Mouse (Mus musculus) right cerebral cortex, postnatal 25 days (tissue): ENCODE data around the gene Pax2.
A peak's percentile ranks its signal among the peaks of the same experiment; 100 is the strongest.
"Not testable (repeated sequence)": the region's sequence is repeated elsewhere in the genome, so short reads cannot be mapped to it uniquely, and the experiment has no call there.

ENCODE experiments used
- DNase-seq: peaks from one replicate; pipeline ENCODE4 v3.0.0; 2022

The Pax2 gene

DNA sequence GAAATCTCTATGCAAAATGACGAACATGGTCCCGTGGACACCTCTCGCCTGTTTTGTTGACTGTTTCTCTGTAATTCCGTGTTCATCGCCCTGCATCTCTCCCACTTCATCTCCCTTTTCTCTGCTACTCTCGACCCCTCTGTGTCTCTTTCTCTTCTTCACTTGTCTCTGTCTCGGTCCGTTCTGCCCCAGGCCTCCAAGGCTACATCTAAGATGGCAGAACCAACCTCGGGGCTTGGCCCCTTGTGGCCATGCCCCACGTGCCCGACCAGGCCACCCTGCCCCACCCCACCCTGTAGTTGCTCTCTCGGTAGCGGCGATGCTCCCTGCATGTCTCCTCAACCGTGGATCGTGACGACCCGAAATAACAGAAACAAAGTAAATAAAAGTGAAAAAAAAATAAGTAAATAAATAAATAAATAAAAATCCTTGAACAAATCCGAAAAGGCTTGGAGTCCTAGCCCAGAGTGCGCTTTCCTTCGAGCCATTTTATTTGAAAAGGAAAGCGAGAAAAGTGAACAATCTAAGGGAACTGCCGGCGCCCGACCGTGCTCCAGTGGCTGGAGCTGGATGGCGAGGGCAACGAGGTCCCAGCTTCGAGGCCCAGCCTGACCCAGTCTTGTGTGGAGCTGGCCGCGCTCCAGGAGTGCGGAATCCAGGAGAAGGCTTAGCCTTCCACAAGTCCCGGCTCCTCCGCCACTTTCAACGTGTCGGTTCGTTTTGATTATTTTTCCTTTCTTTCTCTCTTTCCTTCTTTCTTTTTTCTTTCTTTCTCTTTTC is 81.8 kb downstream of the Pax2 start:
- DNase-seq, result no peak

DNA sequence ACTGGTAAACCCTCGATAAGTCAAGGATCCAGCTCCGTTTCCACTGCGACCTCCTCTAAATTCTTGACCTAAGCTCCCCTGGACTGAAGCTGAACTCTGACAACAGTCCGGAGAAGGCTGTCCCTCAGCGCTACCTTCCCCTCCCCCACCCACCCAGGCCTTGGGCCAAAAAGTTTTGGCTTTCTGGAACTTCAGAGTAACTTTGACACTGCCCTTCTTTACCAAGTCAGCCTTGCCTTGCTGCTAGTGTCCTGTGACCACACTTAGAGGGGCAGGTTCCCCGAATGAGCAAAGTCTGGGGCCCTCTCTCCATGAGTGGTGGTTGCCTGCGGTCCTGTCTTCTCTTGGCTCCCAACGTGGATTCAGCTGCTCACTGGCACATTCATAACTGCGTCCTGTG is 82.5 kb downstream of the Pax2 start:
- no peak for DNase-seq

DNA sequence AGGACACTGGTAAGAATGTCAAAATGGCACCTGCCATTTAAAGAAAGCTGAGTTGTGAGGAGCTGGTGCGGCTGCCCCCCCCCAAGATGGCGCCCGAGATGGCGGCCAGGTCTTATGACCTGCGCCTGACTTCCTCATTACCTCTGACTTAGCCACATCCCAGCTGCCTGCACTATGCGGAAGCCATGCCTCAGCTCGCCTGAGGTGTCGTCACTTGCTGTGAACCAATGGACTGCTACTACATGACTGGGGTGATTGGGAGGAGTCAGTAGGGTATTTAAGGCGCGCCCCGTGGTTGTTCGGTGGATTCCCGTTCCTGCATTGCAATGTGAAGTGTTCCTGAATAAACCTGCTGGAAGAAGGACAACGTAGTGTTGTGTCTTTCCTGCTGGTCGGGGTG is 86.8 kb downstream of the Pax2 start:
- DNase-seq, result not testable (repeated sequence)

DNA sequence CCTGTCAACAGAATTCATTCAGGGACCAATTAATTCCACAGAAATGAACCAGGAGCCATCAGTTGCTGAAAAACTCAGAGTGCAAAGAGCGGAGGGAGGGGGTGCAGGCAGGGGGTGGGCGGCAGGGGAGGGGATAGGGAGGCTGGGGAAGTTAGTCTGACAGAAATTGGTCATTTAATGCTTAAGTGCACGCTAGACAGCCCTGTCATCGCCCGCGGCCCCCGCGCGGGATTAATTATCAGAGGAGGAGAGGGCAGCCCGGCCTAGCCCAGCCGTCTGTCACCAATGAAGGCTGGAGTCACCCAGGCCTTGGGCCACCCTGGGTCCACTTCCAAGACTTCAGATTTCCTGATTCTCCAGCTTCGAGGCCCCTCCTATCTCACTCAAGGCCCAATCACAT is 93.6 kb downstream of the Pax2 start:
- DNase-seq, result no peak

DNA sequence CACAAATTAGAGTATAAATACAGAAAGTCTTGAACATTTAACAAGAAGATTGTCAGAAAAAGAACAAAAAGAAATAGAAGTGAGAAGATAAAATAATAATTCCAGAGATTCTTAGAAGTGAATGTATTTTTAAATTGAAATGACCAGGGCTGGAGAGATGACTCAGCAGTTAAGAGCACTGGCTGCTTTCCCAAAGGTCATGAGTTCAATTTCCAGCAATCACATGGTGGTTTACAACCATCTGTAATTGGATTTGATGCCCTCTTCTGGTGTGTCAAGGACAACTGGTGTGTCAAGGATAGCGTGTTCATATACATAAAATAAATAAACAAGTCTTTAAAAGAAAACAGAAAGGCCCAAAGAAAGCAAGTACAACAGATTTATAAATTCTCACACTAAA is 102.8 kb downstream of the Pax2 start:
- DNase-seq, result no peak

DNA sequence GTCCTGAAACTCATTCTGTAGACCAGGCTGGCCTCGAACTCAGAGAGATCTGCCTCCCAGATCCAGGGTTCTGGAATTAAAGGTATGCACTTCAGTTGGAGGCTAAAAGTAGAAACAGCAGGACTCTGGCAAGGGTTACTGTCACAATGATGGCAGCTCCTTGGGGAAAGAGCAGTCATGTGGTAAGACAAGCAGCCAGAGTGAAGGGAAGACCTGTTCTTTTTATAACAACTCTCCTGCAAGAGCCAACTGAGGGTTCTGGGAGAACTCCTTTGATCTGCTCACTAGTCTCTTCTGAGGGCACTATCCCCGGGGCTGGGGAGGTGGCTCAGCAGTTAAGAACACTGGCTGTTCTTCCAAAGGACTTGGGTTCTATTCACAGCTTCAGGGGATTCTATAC is 112.9 kb downstream of the Pax2 start:
- DNase-seq, result no peak

DNA sequence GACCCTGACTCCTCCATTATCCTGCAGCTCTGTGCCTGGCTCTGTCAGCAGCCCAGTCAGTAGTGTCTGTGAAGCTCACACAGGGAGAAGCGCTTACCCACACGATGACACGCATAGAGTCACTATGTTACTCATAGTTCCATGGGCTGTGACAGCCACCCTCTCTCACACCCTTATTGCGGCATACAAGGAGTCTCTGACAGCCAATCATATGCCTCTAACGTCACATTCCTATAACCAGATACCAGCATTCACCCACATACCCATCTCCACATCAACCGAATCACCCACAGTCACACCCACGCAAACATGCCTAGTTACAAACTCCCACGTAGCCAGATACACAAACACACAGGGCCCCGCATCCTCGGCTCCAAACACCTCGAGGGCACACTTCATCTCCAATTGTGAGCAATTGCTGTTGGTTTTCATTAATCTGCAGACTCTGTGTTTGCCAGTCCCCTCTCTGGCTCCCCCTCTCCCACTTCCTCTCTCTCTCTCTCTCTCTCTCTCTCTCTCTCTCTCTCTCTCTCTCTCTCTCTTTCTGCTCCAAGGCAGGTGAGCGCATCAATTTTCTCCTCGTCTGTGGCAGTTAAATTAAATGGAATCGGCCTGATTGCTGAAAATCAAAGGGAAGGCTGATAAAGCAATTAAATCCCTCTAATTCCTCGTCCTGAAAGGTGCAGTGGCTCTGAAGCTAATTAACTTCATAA is 118.5 kb downstream of the Pax2 start:
- peak; percentile 17 for DNase-seq

DNA sequence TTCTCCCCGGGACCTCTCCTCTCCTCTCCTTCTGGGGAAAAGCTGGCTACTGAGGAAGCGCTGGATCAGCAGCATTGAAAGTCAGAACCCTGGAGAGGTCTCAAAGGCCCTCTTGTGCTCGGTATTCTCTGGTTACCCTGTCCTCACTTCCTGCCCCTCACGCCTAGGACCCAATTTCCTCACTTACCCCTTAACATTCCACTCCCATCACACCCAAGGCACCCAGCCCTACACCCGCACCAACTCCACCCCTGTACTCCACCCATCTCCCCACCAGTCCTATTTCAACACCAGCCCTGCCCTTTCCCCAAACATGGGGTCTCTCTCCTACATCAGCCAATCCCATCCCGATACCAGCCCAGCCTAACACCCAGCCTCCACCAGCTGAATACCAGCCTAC is 119.1 kb downstream of the Pax2 start:
- DNase-seq, result no peak

DNA sequence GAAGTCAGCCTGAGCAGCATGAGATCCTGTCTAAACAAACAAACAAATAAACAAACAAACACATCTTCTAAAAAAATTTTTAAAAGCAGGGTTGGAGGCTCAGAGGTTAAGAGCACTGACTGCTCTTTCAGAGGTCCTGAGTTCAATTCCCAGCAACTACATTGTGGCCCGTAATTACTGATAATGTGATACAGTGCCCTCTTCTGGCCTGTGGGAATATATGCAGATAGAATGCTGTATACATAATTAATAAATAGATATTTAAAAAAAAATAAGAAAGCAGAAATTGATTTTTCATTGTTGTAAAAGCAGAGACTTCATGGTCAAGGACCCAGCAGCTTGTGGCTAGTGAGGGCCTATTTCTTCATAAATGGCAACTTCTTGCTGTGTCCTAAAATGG is 119.9 kb downstream of the Pax2 start:
- no peak for DNase-seq

DNA sequence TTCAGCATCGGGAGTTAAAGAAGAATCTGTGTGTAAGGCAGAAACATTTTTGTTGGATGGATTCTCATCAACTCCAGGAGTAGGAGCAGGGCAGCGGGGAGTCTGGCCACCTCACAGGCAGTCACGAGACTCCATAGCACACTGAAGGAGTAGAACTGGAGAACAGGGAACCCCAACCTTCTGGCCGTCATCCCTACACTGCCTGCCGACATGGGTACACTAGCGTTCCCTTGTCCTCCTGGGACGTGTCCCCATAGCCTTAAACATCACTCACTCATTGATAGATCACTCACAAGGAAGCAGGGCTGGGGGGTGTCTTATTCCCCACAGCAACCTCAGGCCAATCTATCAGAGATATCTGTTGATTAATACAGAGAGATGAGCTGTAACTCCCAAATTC is 120.7 kb downstream of the Pax2 start:
- no peak for DNase-seq

DNA sequence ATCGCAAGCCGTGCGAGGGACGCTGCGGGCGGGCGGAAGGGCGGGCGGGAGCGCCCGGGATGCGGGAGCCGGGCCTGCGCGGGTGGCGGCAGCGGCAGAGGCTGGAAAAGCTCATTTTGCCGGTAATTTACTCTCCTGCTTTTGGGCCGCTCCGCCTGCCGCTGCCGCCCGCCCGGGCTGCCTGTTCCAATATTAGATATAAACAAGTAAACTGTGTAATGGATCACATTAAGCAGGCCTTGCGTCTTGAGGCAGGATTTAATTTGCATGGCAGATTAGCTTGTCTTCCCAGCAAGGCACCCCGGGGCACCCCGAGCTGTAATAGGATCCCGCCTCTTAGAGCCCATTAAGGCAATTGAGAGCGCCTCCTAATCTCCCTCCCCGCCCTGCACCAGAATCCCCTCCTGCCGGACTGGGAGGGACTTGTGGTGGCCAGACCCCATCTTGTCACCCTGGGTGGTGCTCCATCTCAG is 126.7 kb downstream of the Pax2 start:
- no peak for DNase-seq

DNA sequence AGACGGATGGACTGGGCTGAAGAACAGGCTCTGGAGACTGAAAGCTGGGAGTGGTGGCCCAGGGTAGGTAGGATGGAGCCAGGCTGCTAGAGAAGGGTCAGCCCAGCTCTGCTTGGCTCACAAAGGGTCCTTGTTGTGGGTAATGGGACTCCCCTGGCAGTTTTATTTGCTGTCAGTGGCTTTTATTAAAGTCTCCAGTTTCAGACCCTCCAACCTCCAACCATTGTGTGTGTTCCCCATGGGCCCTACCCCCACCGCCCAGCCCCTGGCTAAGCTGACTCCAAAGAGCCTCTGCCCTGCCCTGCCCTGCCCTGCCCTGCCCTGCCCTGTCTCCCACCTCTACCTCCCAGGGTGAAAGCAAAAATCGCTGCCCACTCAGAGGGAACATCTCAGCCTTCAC is 128.5 kb downstream of the Pax2 start:
- DNase-seq, result no peak

DNA sequence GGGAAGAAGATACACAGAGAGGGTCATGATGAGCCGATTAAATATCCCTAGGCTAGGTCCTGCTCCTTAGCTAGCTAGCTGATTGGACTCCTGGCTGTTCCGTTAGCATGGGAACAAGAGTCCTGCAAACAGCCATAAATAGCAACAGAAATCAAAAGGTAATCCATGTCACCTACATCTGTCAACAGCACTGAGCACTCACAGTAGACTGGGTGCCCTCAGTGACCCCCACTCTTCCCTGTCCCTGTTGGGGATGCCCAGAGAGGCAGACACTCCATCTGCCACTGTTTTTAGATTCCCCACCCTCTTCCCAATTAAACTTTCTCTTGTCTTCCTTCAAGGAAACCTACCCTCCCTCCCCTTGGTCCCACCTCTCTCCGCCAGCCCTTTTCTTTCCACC is 130.6 kb downstream of the Pax2 start:
- no peak for DNase-seq
